Mouse (Mus musculus) right cerebral cortex, postnatal 25 days (tissue): ENCODE data around the gene Zfp13.
A peak's percentile ranks its signal among the peaks of the same experiment; 100 is the strongest.
"Not testable (repeated sequence)": the region's sequence is repeated elsewhere in the genome, so short reads cannot be mapped to it uniquely, and the experiment has no call there.

ENCODE experiments used
- DNase-seq: peaks from one replicate; pipeline ENCODE4 v3.0.0; 2022

The Zfp13 gene

DNA sequence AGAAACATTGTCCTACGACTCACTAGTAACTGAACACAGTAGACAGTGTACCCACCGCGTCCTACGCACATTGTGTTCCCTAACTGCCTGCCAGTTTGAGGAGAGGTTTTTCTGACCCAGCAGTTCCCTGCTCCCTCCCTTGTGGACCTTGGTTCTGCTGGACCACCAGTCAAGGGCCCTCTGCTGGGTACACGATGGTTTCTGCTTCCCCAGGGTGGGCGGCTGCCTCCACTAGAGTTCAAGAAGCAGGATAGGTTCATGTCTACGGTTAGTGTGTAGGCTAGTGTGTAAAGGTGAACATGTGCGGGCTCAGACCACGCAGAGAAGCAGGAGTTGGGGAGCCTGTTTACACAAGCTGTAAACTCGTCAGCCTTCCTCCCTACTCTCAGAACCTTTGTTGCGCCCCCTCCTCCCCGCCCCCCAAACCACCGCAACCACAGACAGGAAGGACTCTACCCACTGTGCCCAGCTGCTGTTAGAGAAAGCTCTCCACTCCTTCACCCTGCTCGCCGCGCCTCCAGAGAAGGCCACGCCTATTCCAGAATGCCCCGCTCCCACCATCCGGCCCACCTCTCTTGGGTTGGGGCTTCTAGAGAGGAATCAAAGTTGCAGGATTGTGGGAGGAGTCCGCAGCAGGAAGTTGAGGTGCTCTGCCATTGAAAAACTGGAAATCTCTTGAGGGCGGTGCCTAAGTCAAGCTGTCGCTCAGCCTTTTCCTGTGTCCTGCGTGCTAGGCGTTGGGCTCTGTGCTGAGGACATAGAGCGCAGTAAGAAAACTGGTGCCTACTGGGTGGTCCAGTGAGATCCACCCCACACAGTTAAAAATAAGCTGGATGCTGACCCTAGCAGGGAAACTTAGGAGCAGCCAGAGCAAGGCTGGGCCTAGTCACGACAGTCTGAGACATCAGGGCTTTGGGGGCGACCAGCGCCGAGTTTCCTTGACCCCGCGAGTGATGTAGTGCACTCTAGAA, at the start of gene Zfp13:
Zfp13 (minus strand) TSS at position 906 of the 971 bp plus-strand sequence.
- DNase-seq = peak; percentile 67

DNA sequence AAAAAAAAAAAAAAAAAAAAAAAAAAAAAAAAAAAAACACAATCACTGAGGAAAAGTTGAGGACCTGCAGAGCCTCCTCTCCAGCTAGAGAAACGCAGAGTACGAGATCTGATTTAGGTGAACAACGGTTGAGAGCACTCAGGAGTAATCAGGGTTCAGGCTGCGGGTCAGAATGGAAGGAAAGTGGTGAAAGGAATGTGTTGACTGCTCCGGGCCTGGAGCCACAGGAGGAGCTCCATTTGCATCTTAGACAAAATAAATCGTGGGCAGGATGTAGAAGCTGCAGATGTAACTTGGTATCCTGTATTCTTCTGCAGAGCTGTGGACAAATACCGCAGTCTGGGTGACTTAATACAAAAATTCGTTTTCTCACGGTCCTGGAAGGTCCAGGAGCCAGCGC, 46.6 kb upstream of the Zfp13 start:
- DNase-seq = no peak

DNA sequence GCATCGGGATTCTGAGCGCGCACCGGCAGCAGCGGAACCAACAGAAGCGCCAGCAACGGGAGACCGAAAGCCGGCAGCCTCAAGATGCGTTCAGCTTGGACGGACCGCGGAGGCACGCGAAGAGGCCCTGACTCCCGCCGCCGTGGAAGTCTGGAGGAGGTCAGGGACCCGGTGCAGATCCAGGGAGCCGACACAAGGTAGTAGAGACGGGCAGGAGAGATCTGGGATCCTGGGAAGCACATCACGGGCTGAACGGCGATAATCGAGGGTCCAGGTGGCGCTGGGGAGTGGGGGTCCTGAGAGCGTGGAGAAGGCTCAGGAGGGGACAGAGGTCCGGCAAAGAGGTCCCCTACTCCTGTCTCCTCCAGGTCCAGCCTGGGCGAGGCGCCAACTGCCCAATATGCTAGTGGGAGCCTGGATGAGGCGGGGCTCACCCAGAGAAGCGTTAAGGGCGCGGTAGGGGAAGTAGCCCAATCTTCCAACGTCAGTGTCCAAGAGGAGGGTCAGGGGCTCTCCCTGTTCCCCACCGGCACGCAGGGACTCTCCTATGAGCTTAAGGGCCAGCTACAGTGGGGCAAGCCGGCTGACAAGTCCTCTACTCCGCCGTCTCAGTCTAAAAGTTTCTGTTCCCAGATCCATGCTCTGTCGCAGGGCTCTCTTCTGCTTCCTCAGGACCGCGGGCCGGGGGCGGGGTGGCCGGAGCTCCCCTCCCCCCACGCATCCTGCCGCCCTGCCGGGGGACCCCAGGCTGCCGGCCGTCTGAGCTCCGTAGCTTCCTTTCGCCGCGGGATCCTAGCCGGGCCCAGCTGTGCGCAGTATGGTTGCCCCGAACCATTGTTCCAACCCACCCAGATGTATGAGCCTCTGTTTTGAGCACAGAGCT, 45.6 kb upstream of the Zfp13 start, which contains the start of gene Mmp25:
Mmp25 (minus strand) TSS at position 665 of the 883 bp plus-strand sequence.
- DNase-seq = no peak

DNA sequence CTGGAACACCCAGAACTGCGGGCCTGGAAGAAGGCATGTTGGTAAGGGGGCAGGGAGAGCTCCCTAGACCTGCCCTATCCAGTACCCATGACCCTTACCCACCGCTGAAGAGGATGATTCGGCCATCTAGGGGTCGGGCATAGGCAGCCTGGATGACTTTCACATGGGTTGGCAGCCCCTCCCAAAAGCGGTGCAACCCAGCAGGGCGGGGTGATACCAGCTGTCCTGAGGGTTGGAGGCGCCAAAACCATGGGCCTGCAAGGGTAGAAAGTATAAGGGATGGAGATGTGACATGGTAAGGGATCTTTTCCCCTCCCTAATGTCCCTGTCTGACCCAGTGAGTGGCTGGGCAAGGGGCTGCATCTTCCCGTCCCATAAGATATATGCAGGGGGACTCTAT, 32.0 kb upstream of the Zfp13 start:
- no peak for DNase-seq

DNA sequence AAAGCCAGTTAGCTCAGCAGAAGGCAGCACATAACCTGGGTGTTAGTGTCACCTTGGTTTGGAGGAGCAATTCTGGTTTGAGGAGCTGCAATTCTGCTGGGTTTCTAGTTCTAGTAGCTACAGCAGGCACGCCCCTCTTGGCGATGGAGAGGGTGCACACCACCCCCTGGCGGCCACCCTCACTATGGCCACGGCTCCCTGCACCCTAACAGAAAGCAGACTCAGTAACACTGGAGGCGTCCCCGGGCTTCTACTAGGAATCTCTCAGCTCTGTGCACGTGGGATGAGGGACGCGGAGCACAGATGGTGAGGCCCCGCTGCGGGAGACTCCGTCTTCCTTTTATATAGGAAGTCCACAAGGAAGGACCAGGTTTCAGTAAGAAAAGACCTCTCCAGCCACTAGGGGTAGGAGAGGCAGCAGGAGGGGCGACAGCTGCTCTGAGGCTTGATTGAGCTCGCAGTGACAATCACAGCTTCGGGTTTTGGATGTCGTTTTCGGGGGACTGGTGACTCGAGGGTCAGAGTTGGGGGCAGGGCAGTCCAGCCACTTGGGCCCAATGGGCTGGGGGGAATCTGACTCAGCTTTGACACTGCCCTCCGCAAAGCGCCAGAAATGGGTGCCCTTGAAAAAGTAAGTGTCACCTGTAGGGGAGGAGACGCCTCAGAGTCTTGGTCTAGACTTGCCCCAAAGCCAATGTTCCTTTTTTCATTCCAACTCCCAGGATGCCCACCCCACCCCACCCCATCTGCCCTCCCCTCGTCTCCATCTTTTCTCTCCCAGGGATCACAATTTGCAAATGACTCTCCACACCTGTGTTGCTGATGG, 31.1 kb upstream of the Zfp13 start:
- peak; percentile 84 for DNase-seq

DNA sequence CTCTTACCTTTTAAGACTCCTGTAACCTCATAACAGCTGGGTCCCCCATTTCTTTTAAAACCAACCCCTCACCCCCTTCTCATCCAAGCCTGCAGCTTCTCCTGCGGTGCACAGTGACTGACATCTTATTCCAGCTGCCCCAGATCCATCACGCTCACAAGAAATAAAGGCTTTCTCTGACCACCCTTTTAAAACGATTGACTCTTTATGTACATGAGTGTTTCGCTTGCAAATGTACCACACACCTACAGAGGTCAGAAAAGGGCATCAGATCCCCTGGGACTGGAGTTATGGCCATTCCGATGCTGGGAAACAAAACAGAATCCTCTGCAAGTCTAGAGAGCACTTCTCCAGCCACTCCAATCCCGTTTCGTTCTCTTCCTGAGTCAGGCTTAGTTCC, 28.5 kb upstream of the Zfp13 start:
- DNase-seq = no peak

DNA sequence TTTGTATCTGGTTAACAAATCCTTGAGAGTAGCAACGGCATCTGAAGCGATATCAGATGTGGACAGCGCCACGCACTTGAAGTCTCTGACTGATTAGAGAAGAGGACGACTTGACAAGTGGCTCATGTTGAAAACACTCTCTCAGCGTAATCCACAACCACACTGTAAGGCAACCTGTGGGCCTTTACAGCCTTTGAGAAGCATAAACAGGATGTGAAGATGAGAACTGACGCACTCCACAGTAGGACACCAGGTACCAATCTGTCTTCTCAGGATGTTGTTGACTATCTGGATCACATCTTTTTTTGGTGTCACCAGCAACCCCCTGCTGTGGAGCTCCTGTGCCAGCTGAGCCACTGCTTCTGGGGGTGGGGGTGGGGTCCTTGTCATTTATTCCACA, 21.1 kb upstream of the Zfp13 start:
- DNase-seq = no peak

DNA sequence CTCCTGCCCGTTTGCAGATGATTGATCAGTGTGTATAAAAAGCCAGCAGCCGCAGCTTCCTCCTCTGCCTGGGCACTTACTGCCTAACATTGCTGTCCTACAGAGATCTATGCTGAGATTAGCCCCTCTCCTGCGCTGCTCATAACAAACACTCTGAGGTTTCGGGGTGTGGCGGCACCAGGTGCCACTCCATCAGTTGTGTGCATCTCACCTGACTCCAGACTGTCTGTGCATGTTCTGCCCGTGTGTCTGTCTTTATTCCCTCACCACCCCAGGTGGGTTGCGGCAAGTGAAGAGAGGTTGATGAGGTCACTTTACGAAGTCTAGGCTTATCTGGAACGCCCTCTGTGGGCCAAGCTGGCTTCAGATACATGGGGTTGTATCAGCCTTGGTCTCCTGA, 17.8 kb upstream of the Zfp13 start:
- no peak for DNase-seq

DNA sequence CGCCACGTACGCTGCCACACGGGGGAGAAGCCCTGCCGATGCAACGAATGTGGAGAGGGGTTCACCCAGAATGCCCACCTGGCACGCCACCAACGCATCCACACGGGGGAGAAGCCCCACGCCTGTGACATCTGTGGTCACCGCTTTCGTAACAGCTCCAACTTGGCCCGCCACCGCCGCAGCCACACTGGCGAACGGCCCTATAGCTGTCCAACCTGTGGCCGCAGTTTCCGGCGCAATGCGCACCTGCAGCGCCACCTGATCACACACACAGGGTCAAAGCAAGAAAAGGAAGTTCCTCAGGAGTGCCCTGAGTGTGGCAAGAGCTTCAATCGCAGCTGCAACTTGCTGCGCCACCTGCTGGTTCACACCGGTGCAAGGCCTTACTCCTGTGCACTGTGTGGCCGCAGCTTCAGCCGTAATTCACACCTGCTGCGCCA, 11.1 kb upstream of the Zfp13 start:
- DNase-seq = peak; percentile 28

DNA sequence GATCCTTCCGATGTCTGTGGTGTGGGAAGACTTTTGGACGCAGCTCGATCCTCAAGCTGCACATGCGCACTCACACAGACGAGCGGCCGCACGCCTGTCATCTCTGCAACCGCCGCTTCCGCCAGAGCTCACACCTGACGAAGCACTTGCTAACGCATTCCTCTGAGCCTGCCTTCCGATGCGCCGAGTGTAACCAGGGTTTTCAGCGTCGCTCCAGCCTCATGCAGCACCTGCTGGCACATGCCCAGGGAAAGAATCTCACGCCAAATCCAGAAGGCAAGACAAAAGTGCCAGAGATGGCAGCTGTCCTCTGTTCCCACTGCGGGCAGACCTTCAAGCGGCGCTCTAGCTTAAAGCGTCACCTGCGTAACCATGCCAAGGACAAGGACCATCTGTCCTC, 10.3 kb upstream of the Zfp13 start:
- DNase-seq = no peak

DNA sequence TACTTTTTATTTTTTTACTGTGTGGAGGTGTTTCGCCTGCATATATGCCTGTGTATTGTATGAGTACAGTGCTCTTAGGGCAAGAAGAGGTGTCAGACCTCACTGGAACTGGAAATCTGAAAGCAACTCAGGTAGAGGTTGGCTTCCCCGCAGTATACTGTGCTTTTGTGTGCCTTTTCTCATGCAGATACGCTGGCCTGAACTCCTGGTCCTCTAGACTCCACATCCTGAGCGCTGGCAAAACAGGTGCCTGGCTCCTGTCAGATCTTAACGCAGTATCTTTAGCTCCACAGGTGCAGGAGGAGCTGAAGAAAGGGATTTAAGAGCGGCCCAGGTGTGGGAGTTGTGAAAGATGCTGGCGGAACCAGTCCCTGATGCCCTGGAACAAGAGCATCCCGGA, 5.9 kb upstream of the Zfp13 start:
- no peak for DNase-seq

DNA sequence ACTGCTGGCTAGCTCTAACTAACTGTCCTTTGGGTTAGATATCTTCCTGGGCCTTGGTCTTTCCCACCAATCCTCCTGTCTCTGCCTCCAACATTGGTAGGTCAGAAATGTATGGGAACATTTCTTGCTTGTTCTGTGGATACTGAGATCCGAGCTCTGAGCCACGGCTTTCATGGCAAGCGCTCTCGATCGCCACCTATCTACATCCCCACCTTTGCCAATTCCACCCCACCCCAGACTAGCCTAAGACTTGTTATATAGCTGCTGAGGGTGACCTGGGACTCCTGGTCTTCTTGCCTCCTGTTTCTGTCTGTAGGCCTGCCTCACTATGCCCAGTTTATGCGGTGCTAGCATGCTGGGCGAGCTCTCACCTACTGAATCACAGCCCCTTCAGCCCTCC, 5.1 kb upstream of the Zfp13 start:
- DNase-seq = no peak

DNA sequence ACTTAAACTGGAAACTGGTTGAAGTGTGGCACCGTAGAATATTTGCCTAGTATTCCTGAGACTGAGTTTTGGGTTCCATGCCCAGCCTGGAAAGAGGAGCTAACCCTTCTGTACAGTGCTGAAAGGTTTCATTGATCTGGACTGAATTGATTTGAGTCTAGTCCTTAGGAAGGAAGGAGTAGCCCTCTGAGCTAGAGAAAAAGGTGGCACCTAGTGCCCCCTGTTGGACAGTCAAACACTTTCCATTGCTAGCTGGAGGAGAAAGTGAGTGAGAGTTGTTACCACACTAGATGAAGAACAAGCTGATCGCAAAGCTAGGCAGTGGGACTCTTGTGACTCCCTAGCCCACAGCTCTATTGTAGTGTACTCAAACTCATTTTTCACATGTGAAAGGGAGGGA, 4.3 kb upstream of the Zfp13 start:
- no peak for DNase-seq

DNA sequence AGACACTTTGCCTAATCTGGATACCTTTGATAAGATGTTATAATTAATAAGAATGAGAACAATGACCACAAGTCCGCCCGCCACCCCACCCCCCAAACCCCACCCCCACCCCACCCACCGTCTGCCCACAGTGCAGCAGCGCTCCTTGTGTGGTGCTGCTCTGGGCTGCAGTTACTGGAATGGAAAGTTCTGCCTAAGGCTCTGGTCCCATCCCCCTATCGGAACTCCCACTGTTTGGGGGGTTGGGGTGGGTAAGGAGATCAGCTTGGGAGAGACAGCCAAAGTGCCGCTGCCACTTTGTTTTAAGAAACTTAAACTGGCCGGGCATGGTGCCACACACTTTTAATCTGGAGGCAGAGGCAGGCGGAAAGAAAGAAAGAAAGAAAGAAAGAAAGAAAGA, 3.8 kb upstream of the Zfp13 start:
- no peak for DNase-seq

DNA sequence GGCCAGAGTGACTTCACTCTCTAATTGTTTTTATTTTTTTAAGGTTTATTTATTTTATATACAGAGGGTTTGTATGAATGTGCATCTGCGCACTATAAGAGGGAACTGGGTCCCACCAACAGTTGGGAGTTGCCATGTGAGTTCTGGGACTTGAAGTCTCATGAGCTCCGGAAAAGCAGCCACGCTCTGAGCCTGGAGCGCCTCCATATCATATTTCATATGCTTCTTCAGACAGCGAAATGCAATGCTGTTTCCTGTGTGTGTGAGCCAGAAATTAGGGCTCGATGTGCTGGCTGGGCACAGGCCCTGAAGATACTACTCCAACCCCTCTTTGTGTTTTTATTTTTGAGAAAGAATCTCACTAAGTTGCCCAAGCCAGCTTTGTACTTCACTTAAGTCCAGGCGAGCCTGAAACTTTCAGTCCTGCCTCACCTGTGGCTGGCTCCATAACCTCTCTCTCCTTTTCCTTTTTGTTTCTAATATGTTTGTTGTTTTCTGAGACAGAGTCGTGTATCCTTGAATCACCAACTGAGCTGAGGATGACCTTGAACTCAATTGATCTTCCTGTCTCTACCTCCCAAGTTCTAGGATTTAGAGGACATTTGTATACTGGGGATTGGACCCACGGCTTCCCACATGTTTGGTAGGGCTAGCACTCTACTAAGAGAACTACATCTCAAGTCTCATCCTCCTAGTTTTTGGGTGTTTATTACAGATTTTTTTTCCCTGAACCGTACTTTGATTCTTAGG, 2.7 kb upstream of the Zfp13 start:
- no peak for DNase-seq

DNA sequence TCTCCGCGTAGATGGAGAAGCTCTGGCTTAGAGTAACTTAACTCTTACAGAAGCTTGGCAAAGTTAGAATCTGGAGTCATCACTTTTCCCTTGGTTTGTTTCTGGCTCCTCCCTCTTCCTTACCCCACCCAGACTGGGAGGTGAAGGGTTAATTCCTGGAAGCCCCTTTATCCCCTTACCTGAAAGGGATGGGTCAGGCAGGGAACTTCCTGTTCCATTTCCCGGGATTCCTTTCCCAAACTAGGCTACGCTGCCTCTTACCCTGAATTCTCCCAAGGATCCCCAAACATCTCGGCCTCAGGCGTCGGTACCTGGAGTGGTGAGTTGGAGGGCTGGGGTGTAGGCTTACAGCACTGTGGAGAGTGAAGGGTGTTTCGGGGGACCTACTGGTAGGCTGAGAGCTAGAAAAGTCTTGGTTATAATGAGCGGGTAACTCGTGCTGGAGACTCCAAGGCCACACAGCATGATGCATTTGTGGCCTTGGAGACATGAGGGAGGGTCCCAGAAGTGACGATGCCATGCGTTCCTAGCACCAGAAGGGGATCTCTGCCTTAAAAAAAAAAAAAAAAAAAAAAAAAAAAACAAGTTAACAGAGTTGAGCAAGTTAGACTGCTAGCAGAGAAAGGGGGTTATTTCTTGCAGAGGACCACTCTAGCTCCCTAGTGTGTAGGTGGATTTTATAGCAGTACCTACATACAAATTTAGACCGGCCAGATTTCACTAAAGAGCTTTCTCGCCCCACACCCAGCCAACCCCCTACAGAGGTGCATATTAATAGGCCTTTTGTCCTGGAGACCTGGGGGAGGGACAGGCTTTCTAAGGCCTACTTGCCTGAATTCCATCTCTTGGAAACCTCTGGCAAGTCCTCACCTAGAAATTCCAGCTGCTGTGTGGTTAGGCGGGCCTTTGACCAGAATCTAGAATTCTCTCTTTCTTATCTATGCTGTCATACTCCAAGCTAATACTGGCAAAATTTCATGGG, 1.6 kb upstream of the Zfp13 start, which contains the start of gene Zscan10:
Zscan10 (plus strand) TSS at position 216 of the 982 bp plus-strand sequence.
- DNase-seq = no peak

DNA sequence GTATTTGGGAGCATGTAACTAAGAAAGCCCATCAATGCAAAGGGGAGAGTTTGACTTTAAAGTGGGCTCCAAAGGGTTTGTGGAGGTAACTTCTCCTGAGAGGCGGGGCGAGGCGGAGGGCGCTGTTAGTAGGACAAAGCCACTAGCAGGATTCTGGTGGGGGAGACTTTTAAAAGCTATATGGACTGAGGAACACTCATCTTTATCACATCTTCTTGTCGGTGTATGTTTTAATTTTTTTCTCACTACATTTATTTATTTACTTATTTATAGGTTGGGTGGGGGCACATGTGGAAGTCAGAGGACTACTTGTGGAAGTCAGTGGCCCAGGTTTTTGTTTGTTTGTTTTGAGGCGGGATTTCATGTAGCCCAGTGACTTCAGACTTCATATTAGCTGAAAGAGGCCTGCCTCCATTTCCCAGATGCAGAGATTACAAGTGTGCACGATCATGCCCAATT, 347 bp upstream of the Zfp13 start:
- no peak for DNase-seq

DNA sequence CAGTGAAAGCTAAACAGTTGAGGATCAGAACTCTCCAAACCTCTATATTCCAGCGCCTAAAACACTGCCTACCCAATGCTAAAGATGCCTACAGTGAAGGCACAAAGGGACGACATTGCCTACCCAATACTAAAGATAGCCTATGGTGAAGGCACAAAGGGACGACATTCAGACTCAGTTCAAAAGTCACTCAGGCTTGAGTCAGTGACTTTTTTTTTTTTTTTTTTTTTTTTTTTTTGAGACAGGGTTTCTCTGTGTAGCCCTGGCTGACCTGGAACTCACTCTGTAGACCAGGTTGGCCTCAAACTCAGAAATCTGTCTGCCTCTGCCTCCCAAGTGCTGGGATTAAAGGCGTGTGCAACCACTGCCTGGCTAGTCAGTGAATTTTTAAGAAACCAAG, 4.1 kb downstream of the Zfp13 start:
- DNase-seq = not testable (repeated sequence)

DNA sequence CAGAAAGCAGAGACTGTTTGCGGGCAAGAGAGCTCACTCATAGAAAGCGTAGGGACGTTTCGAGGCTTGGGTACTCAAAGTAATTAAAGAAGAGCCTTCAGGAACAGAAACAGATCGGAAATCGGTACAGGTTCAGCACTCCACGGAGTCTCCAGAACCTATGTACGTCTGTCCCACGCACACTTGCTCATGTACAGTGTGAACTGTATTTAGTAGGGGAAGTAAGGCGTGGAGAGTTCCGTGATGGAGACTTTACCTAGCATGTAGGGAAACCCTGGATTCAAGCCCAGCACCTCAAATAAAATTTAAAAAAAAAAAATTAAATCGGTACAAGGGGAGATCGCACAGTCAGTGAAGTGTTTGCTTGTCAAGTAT, 6.4 kb downstream of the Zfp13 start:
- DNase-seq = no peak

DNA sequence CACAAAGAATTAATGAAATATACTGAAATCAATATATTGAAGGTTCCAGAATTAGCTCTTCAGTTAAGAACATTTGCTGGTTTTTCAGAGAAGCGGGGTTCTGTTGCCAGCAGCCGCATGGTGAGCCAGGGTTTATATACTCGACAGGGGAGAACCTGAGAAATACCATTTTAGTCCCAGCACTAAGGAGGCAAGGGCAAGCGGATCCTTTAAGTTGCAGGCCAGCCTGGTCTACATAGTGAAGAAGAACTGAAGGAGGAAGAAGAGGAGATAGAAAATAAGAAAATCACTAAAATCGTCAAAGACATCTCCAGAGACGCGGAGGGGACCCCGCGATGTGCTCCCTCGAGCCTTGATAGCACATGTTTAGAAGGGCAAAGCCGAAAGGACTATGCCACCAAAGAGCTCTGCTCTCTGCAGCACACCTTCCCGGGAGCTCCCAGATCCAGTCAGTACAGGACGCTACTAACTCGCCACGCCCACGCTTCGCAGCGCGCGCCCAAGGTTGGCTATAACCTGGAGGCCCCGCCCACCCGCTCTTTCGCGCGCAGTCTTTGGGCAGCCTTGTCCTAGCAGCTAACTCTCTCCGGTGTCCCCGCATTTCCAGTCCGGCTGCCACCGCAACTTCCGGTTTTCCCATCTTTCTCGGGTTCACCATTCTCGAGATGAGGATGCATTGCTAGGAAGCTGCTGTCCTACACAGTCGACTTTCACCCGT, 6.9 kb downstream of the Zfp13 start:
- peak; percentile 95 for DNase-seq
